Mouse (Mus musculus) kidney, embryonic 15.5 days (tissue): ENCODE data around the gene Eif5a. TPM values are rescaled to one million over a fixed set of nuclear protein-coding genes. Genes with fewer than 3 reads are reported as not detected.
"Not testable (repeated sequence)": the region's sequence is repeated elsewhere in the genome, so short reads cannot be mapped to it uniquely, and the experiment has no call there.

Experiments used
- ATAC-seq: fragments of 200-750 bp; cut with Nextera tagmentation; replicated peaks from 2 replicates; pipeline ENCODE4 v1.8.0; 2017; ENCODE audit warnings: moderate TSS enrichment; ENCODE audit not compliant: low FRiP score
- H3K27ac ChIP-seq: fragments of 300-500 bp; sonication (generic); 2 replicates; pipeline ENCODE4 v1.5.1; 2015; ENCODE audit warnings: mild to moderate bottlenecking, inconsistent platforms
- H3K27me3 ChIP-seq: fragments of 300-500 bp; sonication (generic); 2 replicates; pipeline ENCODE4 v1.6.1; 2015; ENCODE audit warnings: inconsistent platforms
- H3K36me3 ChIP-seq: fragments of 300-500 bp; sonication (generic); 2 replicates; pipeline ENCODE4 v1.6.1; 2015; ENCODE audit warnings: inconsistent platforms
- H3K4me1 ChIP-seq: fragments of 300-500 bp; sonication (generic); 2 replicates; pipeline ENCODE4 v1.6.1; 2015; ENCODE audit warnings: inconsistent platforms
- H3K4me2 ChIP-seq: fragments of 300-500 bp; sonication (generic); 2 replicates; pipeline ENCODE4 v1.6.1; 2015; ENCODE audit warnings: moderate library complexity, mild to moderate bottlenecking, inconsistent platforms
- H3K4me3 ChIP-seq: fragments of 300-500 bp; sonication (generic); replicated peaks from 2 replicates; pipeline ENCODE4 v1.5.1; 2015; ENCODE audit warnings: mild to moderate bottlenecking, inconsistent platforms
- H3K9ac ChIP-seq: fragments of 300-500 bp; sonication (generic); 2 replicates; pipeline ENCODE4 v1.6.1; 2015; ENCODE audit warnings: mild to moderate bottlenecking, inconsistent platforms
- H3K9me3 ChIP-seq: fragments of 300-500 bp; sonication (generic); replicated peaks from 2 replicates; pipeline ENCODE4 v1.6.1; 2016; ENCODE audit warnings: inconsistent platforms
- WGBS: fragments of 180-500 bp; shearing (Covaris S2); methylation state at CpG from one replicate; pipeline ENCODE4 v1.1.7; 2015; ENCODE audit warnings: mixed read lengths; 5-methylcytosine and 5-hydroxymethylcytosine counted together
- polyA plus RNA-seq: library from polyadenylated mRNA; unstranded; fragments of >200 nt; fragmentation: Nextera tagmentation; extraction: Ambion mirVana; gene quantifications from 2 replicates; pipeline ENCODE4 v1.2.1, GENCODE M21; 2015

Gene Eif5a
- polyA plus RNA-seq, 1 experiment from 2014 or later, result 1,795 TPM

DNA sequence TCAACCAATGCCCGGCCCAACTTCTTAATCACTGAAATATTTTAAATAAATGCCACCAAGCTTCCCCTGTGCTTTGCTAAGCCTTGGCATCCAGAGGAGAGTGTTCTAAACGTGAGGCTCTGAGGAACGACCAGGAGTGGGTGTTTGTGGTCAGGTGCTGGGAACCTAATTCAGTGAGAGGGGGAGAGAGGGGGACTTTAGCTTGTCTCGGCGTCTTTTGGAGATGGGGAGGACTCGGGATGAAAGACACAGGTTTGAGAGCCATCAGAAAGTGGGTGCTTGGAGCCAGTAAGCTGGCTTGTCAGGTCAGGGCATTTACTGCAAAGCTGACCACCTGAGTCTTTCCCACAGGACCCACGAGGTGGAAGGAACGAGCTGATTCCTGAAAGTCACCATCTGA lies 10.0 kb upstream of the Eif5a start:
- WGBS, result 72% methylated on average over 8 of the region's 8 CpGs
- Histone ChIP-seq H3K27me3 (peaks cover 17% of the 10 kb centered on the region; the same call in 1 of the 2 replicates), H3K9me3 (no peaks in the 10 kb centered on the region), H3K4me2 (no peak overlapping the region), H3K4me1 (peaks cover 28% of the 10 kb centered on the region), H3K27ac (no peak overlapping the region), H3K4me3 (no peak overlapping the region), H3K36me3 (no peaks in the 10 kb centered on the region), H3K9ac (no peak overlapping the region)
- ATAC-seq, result no peak

DNA sequence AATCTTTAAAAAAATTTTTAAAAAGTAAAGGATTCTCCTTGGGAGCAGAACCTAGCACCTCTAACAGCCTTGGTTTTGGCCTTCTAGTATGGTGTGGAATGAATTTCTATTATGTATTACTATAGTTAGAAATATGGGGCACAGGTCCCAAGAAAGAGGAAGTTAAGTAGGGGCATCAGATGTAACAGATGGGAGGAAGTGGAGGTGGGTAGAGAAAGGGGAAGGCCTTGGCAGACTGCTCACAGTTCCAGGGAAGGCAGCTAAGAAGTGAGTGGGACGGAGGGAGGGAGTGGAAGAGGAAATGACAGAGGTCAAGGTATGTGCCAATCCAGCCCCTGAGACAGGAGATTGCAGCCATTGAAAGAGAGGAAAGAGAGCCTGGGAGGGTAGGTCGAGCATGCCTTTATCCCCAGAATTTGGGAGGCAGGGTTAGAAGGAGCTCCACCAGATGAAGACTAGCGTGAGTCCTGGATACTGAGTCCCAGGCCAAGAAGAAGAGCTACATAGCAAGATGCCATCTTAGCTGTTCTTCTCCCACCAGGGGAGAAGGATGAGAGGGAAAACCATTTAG lies 9.3 kb upstream of the Eif5a start:
- Histone ChIP-seq H3K27ac (no peak overlapping the region), H3K4me3 (no peak overlapping the region), H3K4me2 (no peak overlapping the region), H3K27me3 (peaks cover 10% of the 10 kb centered on the region; the same call in 1 of the 2 replicates), H3K9me3 (no peaks in the 10 kb centered on the region), H3K36me3 (no peaks in the 10 kb centered on the region), H3K4me1 (peaks cover 21% of the 10 kb centered on the region), H3K9ac (no peak overlapping the region)
- ATAC-seq, result no peak
- 62% methylated on average over 3 of the region's 3 CpGs for whole genome bisulfite sequencing

DNA sequence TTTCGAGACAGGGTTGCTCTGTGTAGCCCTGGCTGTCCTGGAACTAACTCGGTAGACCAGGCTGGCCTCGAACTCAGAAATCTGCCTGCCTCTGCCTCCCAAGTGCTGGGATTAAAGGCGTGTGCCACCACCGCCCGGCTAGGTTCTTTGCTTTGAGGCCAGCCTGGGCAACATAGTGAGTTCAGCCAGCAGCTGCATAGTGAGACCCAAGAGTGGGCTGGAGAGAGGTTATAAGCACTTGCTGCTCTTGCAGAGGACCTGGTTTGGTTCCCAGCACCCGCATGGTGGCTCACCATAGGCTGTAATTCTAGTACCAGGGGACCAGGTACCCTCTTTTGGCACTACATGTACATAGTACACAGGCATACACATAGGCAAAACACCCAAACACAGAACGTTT lies 8.4 kb upstream of the Eif5a start:
- not testable (repeated sequence) for H3K27me3 ChIP-seq, H3K4me2 ChIP-seq, H3K36me3 ChIP-seq, H3K9me3 ChIP-seq, H3K27ac ChIP-seq, H3K4me3 ChIP-seq, ATAC-seq, H3K9ac ChIP-seq
- peaks cover 12% of the 10 kb centered on the region for H3K4me1 ChIP-seq
- 89% methylated on average over 8 of the region's 8 CpGs for WGBS

DNA sequence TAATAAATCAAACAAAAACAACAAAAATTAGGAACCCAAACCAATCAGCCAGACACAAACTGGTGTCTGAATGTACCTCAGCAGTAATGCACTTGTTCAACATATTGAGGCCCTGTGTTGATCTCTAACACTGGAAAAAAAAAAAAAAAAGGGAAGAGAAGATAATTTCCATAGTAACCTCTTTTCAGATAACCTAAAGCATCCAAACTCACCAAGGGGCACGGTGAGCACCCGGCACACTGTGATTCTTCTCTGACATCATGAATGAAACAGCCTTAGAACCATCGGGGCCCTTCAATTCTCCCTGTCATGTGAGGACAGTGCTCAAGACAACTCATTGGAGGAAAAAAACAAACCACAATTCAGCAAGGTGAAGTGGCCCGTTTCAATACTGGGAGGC lies 8.0 kb upstream of the Eif5a start:
- H3K27me3 ChIP-seq, result peaks cover 2% of the 10 kb centered on the region; the same call in 1 of the 2 replicates
- H3K4me3 ChIP-seq, result no peak overlapping the region
- peaks cover 8% of the 10 kb centered on the region for H3K4me1 ChIP-seq
- H3K36me3 ChIP-seq, result no peaks in the 10 kb centered on the region
- WGBS, result 77% methylated on average over 4 of the region's 4 CpGs
- H3K27ac ChIP-seq, result no peak overlapping the region
- H3K9me3 ChIP-seq, result no peaks in the 10 kb centered on the region
- H3K4me2 ChIP-seq, result no peak overlapping the region
- H3K9ac ChIP-seq, result no peak overlapping the region
- no peak for ATAC-seq

DNA sequence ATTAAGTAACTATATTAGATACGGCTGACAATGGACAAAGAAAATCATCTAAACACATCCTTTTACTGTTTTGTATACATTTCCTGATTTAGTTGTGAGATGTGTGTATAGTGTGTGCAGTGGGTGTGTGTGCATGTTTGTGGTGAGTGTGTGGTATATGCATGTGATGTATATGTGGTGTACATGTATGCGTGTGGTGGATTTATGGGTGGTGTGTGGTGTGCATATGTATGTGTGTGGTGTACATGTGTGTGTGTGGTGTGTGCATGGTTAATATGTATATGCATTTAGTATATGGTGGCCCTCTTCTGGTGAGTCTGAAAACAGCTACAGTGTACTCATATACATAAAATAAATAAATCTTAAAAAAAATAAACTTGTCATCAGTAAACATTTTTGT lies 5.7 kb upstream of the Eif5a start:
- WGBS, result 98% methylated on average over 2 of the region's 2 CpGs
- ATAC-seq, result peak; percentile 52; the same call in 1 of the 2 replicates

DNA sequence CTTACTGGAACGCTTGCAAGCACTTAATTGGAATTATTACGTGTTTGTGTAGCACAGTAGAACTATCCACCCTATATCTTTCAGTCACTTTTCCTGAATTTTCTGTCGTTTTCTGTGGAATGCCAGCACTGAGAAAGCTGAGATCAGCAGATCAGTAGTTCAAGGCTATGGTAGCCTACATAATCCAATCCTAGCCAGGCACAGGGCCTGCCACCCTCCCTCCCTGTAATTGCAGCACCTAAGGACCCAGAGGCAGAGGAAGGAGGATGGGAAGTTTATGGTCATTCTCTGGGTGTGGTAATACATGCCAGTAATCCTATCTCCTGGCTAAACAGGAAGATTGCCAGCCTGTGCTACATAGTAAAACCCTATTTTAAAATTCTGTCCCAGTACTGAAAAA lies 1.0 kb upstream of the Eif5a start:
- Histone ChIP-seq H3K27me3 (no peaks in the 10 kb centered on the region), H3K4me1 (peaks cover 24% of the 10 kb centered on the region), H3K27ac (peak overlapping the region; percentile 100; the same call in 1 of the 2 replicates), H3K9ac (no peak overlapping the region), H3K4me3 (no peak overlapping the region; the same call in 1 of the 2 replicates), H3K9me3 (no peaks in the 10 kb centered on the region), H3K36me3 (peaks cover 14% of the 10 kb centered on the region), H3K4me2 (peak overlapping the region; percentile 89)
- 58% methylated on average over 3 of the region's 3 CpGs for WGBS
- no peak for ATAC-seq

More for the DNA sequence above, 5.7 kb upstream of the Eif5a start:
- Histone ChIP-seq H3K4me2 (no peak overlapping the region), H3K9me3 (no peaks in the 10 kb centered on the region), H3K36me3 (no peaks in the 10 kb centered on the region), H3K27ac (no peak overlapping the region), H3K9ac (no peak overlapping the region), H3K4me1 (peaks cover 4% of the 10 kb centered on the region; the same call in 1 of the 2 replicates), H3K4me3 (no peak overlapping the region), H3K27me3 (no peaks in the 10 kb centered on the region)

DNA sequence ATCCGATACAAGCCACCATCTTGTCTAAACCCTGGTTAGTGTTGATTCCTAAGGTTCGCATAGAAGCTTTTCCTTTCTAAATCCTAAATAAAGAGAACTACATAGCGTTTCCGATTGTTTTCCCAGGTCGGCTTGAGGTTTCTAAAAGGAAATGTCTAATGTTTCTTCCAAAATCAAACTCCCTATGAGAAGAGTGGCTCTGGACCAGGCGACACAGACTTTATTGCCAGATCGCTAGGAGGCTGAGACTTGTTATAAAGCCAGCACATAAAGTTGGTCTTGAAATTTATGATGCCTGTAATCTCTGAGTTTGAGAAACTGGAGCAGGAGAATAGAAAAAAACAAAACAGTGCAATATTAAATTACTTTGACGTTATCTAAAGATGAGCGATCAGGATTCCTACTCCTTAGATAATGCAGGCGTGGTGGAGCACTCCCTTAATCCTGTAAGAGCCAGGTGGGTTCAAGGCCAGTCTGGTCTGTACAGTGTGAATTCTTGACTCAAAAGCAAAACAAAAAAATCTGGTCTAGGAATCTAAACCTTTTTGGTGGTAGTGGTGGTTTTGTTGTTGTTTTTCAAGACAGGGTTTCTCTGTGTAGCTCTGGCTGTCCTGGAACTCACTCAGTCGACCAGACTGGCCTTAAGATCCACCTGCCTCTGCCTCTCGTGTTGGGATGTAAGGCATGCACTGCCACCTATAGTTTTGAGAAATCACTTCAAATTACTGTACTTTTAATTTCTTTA lies 426 bp upstream of the Eif5a start:
- ATAC-seq, result no peak
- H3K4me3 ChIP-seq, result peak overlapping the region; percentile 76
- H3K36me3 ChIP-seq, result peaks cover 20% of the 10 kb centered on the region
- peak overlapping the region; percentile 100 for H3K27ac ChIP-seq
- peak overlapping the region; percentile 69 for H3K9ac ChIP-seq
- peaks cover 28% of the 10 kb centered on the region for H3K4me1 ChIP-seq
- no peaks in the 10 kb centered on the region for H3K27me3 ChIP-seq
- peak overlapping the region; percentile 89 for H3K4me2 ChIP-seq
- WGBS, result 2% methylated on average over 12 of the region's 12 CpGs
- H3K9me3 ChIP-seq, result no peaks in the 10 kb centered on the region

DNA sequence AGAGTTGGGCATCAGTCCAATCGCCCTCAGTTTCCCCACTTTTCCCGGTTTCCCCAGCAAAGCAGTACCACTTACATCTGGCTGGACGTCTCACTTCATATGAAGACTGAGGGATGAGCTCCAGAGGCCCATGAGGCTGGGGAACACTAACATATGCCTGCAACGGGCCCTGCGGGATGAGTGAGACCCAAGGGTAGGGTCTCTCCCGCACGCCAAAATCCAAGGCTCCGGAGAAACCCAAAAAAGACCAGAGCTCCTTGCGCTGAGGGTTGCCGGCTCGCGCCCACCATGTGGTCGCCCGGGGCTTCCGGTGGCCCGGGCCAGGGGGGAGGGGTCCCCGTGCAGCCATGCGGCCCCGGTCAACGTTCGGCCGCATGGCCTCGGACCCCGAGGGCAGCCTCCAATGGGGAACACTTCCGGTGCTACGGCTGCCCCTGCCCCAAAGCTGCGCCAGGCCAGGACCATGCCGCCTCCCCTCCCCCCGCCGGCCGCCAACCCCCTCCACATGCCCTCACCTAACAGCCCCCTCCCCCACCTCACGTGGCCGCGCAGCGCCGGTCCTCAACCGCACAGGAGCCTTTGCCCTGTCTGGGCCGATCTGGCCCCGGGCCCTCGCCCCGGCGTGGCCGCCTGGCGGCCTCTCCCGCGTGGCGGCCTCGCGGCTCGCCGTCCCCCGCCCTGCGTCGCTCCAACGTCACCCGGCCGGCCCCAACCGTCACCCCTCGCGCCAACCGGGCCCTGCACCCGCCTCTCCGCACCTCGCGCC lies 1.3 kb downstream of the Eif5a start:
- peak overlapping the region; percentile 100 for H3K27ac ChIP-seq
- peak overlapping the region; percentile 76 for H3K4me3 ChIP-seq
- H3K9ac ChIP-seq, result peak overlapping the region; percentile 96
- no peaks in the 10 kb centered on the region for H3K27me3 ChIP-seq
- peak overlapping the region; percentile 89 for H3K4me2 ChIP-seq
- under 1% methylated on average over 64 of the region's 65 CpGs for WGBS
- no peaks in the 10 kb centered on the region for H3K9me3 ChIP-seq
- peak; percentile 9 for ATAC-seq
- peaks cover 42% of the 10 kb centered on the region for H3K4me1 ChIP-seq
- peaks cover 37% of the 10 kb centered on the region for H3K36me3 ChIP-seq

DNA sequence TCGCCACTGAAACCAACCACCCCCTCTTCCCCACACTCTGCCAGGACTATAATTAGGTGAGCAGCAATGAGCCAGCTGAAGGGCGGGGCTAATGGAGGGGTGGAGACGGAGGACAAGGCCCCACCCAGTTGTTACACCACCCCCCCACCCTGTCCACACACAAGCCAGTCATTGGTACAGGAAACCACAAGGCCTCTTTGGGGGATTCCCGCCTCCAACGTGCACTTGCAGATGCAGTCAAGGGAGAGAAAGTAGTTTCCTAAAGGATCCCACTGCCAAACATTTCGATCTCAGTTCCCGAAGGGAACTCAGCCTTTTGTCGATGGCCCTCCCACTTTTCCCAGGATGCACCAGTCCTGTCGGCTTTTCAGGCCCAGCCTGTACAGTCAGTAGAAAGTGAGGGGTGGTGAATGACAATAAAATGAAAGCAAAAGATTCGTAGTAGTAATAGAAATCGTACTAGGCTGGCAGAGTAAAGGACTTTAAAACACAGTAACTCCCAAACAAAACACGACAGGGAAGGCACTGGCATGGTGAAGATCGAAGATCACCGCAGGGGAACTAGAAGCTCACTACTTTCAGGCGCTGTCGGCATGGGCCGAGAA lies 2.0 kb downstream of the Eif5a start:
- under 1% methylated on average over 17 of the region's 17 CpGs for WGBS

DNA sequence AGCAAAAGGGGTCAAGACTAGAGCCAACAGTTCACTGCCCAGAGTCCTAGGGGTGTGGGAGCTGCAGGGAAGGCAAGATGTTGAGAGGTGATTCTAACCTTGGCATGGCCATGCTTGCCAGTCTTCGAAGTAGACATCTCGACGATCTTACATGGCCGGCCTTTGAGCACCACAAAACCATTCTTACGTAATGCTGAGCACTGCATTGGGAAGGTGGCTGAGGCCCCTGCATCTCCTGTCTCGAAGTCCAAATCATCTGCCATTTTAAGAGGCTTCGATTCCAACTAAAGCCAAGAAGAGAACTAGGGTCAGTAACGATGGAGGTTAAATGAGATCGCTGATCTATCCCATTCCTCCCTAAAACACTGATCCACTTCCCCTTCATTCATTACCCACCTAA lies 2.7 kb downstream of the Eif5a start:
- Histone ChIP-seq H3K4me2 (peak overlapping the region; percentile 89), H3K4me3 (peak overlapping the region; percentile 76), H3K4me1 (peaks cover 54% of the 10 kb centered on the region), H3K9me3 (no peaks in the 10 kb centered on the region), H3K27me3 (no peaks in the 10 kb centered on the region), H3K27ac (peak overlapping the region; percentile 100), H3K36me3 (peaks cover 46% of the 10 kb centered on the region), H3K9ac (peak overlapping the region; percentile 96; the same call in 1 of the 2 replicates)
- ATAC-seq, result no peak
- WGBS, result 82% methylated on average over 9 of the region's 9 CpGs

More for the DNA sequence above, 2.0 kb downstream of the Eif5a start:
- Histone ChIP-seq H3K4me2 (peak overlapping the region; percentile 89), H3K27ac (peak overlapping the region; percentile 100), H3K4me1 (peaks cover 49% of the 10 kb centered on the region), H3K36me3 (peaks cover 44% of the 10 kb centered on the region), H3K9me3 (no peaks in the 10 kb centered on the region), H3K4me3 (peak overlapping the region; percentile 76), H3K9ac (peak overlapping the region; percentile 96), H3K27me3 (no peaks in the 10 kb centered on the region)
- ATAC-seq, result 0 out of 2 replicates have a peak, but pooled peaks have one; percentile 3

DNA sequence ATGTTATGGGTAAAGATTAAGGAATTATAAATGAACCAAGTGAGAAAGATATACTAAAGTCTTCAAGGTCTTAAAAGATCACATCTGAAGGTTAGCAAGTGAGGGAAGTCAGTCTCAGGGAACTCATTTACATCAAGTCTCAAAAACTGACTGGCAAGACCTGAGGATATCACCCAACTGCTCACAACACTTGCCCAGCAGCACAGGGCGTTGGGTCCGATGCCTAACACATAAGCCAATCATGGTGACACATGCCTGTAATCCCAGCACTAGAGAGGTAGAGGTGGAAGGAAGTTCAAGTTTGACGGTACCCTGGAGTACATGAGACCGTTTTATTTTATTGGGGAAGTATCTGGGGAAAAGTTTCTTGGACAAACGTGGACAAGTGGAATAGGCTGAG lies 3.6 kb downstream of the Eif5a start:
- H3K27ac ChIP-seq, result no peak overlapping the region
- H3K9me3 ChIP-seq, result no peaks in the 10 kb centered on the region
- no peaks in the 10 kb centered on the region for H3K27me3 ChIP-seq
- ATAC-seq, result no peak
- WGBS, result 82% methylated on average over 5 of the region's 5 CpGs
- peaks cover 60% of the 10 kb centered on the region for H3K4me1 ChIP-seq
- H3K4me3 ChIP-seq, result no peak overlapping the region
- no peak overlapping the region for H3K4me2 ChIP-seq
- no peak overlapping the region for H3K9ac ChIP-seq
- H3K36me3 ChIP-seq, result peaks cover 51% of the 10 kb centered on the region
